Mouse (Mus musculus): ENCODE data around the gene Nckap5l.

- no peak for TF ChIP-seq CTCF (conservative IDR thresholded peaks at IDR 0.05; ENCODE audit: insufficient read depth, insufficient read length, low read depth, low read length)
- TF ChIP-seq POLR2A (IDR thresholded peaks at IDR 0.05; ENCODE audit: low read depth, low read length), result no peak
Observed at GRCm38 (mm10) chr15:99375581-99375980, 82.0 kb downstream of the Nckap5l start.
